Mouse (Mus musculus): ENCODE measurements around the gene Keg1. TPM values are rescaled to one million over a fixed set of nuclear protein-coding genes. Genes with fewer than 3 reads are reported as not detected.
A peak's percentile ranks its signal among the peaks of the same experiment; 100 is the strongest.
"Not testable (repeated sequence)": the region's sequence is repeated elsewhere in the genome, so short reads cannot be mapped to it uniquely, and the experiment has no call there.

The Keg1 gene
- polyA plus RNA-seq, 1 experiment, result not detected

GRCm38 (mm10) chr19:12708986-12709385, 13.4 kb downstream of the Keg1 start:
- no peaks in the 10 kb centered on the region for H3K4me1 ChIP-seq (ENCODE audit: control insufficient read depth, insufficient read depth, low read length)
- TF ChIP-seq POLR2A (IDR thresholded peaks at IDR 0.05; ENCODE audit: borderline replicate concordance, low read depth, low read length) (no peak), CTCF (IDR thresholded peaks at IDR 0.05; ENCODE audit: low read depth, low read length) (no peak)
- H3K4me3 ChIP-seq (ENCODE audit: insufficient read depth, low read length), result no peak overlapping the region
- H3K27ac ChIP-seq (ENCODE audit: insufficient read depth, low read depth, low read length), result no peak overlapping the region

GRCm38 (mm10) chr19:12719189-12719588, 23.6 kb downstream of the Keg1 start:
- TF ChIP-seq POLR2A (IDR thresholded peaks at IDR 0.05; ENCODE audit: borderline replicate concordance, low read depth, low read length) (no peak), CTCF (IDR thresholded peaks at IDR 0.05; ENCODE audit: low read depth, low read length) (no peak)
- no peaks in the 10 kb centered on the region for H3K4me1 ChIP-seq (ENCODE audit: control insufficient read depth, insufficient read depth, low read length)
- no peak overlapping the region for H3K4me3 ChIP-seq (ENCODE audit: insufficient read depth, low read length)
- H3K27ac ChIP-seq (ENCODE audit: insufficient read depth, low read depth, low read length), result no peak overlapping the region

DNA sequence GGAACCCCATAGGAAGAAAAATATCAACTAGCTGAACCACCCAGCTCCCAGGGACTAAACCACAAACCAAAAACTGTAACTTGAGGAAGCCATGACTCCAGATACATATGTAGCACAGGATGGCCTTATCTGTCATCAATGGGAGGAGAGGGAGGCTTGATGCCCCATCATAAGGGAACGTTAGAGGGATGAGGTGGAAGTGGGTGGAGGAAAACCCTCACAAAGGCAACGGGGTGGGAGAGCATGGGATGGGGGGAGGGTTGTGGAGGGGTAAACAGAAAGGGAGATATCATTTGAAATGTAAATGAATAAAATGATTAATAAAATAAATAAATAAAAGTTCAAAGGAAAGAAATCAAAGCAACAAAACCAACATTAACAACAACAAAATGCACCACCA, 24.9 kb downstream of the Keg1 start:
- H3K27ac ChIP-seq (ENCODE audit: insufficient read depth, low read depth, low read length), result no peak overlapping the region
- TF ChIP-seq POLR2A (IDR thresholded peaks at IDR 0.05; ENCODE audit: borderline replicate concordance, low read depth, low read length) (no peak), CTCF (IDR thresholded peaks at IDR 0.05; ENCODE audit: low read depth, low read length) (no peak)
- no peaks in the 10 kb centered on the region for H3K4me1 ChIP-seq (ENCODE audit: control insufficient read depth, insufficient read depth, low read length)
- no peak overlapping the region for H3K4me3 ChIP-seq (ENCODE audit: insufficient read depth, low read length)

DNA sequence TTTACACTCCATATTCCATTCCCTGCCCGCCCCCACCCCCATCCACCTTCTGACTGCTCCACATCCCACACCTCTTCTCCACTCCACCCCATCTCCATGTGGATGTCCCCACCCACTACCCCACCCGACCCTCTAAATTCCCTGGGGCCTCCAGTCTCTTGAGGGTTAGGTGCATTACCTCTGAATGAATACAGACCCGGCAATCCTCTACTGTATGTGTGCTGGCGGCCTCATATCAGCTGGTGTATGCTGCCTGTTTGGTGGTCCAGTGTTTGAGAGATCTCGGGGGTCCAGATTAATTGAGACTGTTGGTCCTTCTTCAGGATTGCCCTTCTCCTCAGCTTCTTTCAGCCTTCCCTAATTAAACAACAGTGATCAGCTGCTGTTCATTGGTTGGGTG, 25.3 kb downstream of the Keg1 start:
- H3K4me3 ChIP-seq (ENCODE audit: insufficient read depth, low read length); H3K4me1 ChIP-seq (ENCODE audit: control insufficient read depth, insufficient read depth, low read length); H3K27ac ChIP-seq (ENCODE audit: insufficient read depth, low read depth, low read length): not testable (repeated sequence)

GRCm38 (mm10) chr19:12721596-12721995, 26.0 kb downstream of the Keg1 start:
- H3K4me3 ChIP-seq (ENCODE audit: insufficient read depth, low read length); H3K27ac ChIP-seq (ENCODE audit: insufficient read depth, low read depth, low read length); H3K4me1 ChIP-seq (ENCODE audit: control insufficient read depth, insufficient read depth, low read length): not testable (repeated sequence)

- no peaks in the 10 kb centered on the region for H3K4me1 ChIP-seq (ENCODE audit: control insufficient read depth, insufficient read depth, low read length)
- no peak for TF ChIP-seq POLR2A (IDR thresholded peaks at IDR 0.05; ENCODE audit: borderline replicate concordance, low read depth, low read length)
- peak; percentile 54 for TF ChIP-seq CTCF (IDR thresholded peaks at IDR 0.05; ENCODE audit: low read depth, low read length)
- no peak overlapping the region for H3K4me3 ChIP-seq (ENCODE audit: insufficient read depth, low read length)
- no peak overlapping the region for H3K27ac ChIP-seq (ENCODE audit: insufficient read depth, low read depth, low read length)
Observed at GRCm38 (mm10) chr19:12722308-12722707, 26.7 kb downstream of the Keg1 start.

DNA sequence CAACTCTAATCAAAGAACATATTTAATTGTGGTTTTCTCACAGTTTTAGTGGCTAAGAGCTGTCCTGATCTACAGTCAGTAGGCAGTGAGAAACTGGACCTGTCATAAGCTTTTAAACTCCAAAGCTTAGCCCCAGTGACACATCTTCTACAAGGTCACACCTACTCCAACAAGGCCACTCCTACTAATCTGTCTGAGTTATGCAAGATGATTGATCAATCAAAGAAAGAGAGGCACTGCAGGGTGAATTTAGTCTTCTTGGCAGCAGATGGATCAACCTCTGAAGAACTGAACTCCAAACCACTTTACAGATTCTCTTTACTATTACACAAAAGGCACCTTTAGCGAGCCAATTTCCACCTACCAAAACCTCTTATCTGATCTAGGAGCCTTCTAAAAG, 30.3 kb downstream of the Keg1 start:
- H3K4me1 ChIP-seq (ENCODE audit: control insufficient read depth, insufficient read depth, low read length), result peaks cover 5% of the 10 kb centered on the region
- H3K4me3 ChIP-seq (ENCODE audit: insufficient read depth, low read length), result no peak overlapping the region
- no peak for TF ChIP-seq CTCF (IDR thresholded peaks at IDR 0.05; ENCODE audit: low read depth, low read length)
- no peak overlapping the region for H3K27ac ChIP-seq (ENCODE audit: insufficient read depth, low read depth, low read length)

GRCm38 (mm10) chr19:12731036-12731435, 35.5 kb downstream of the Keg1 start:
- no peak for TF ChIP-seq POLR2A (IDR thresholded peaks at IDR 0.05; ENCODE audit: borderline replicate concordance, low read depth, low read length)
- peak overlapping the region; percentile 91 for H3K27ac ChIP-seq (ENCODE audit: insufficient read depth, low read depth, low read length)
- peaks cover 13% of the 10 kb centered on the region for H3K4me1 ChIP-seq (ENCODE audit: control insufficient read depth, insufficient read depth, low read length)
- no peak overlapping the region for H3K4me3 ChIP-seq (ENCODE audit: insufficient read depth, low read length)

DNA sequence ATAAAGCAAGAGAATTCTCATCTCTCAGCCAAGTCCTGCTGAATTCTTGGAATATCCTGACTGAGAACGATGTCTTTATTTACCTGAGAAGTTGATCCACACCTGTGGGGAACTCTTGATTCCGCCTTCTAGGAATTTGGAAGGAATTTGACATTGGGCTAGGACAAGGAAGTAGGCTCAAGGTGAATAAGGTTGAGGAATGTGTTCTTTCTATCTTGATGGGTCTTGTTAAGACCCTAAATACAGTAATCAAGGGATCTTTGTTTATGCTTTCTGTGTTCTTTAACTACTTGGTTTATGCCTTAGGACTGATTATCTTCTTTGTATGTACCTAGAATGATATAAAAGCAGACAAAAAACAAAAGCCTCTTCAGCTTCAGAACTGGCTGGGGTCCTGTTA, 36.4 kb downstream of the Keg1 start:
- Histone ChIP-seq H3K4me3 (ENCODE audit: insufficient read depth, low read length) (no peak overlapping the region), H3K4me1 (ENCODE audit: control insufficient read depth, insufficient read depth, low read length) (peaks cover 13% of the 10 kb centered on the region), H3K27ac (ENCODE audit: insufficient read depth, low read depth, low read length) (no peak overlapping the region)
- TF ChIP-seq CTCF (IDR thresholded peaks at IDR 0.05; ENCODE audit: low read depth, low read length) (no peak), POLR2A (IDR thresholded peaks at IDR 0.05; ENCODE audit: borderline replicate concordance, low read depth, low read length) (no peak)

DNA sequence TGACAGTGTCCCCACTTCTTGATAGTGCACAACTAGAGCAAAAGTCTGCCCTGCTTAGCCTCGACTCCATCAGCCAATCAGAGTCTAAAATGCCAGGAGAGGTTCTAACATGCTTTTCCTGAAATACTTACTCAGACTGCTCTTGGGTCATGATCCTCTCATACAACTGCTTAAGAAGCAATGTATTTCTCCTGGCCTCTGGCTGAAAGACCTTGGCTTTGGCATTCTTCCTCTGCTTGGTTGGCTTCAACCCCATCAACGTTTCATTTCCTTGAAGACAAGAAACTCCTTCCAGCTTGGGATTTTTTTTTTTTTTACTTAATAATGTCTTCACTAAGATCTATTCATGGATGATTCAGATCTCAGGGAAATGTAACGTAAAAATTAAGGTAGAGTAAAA, 60.7 kb downstream of the Keg1 start:
- no peaks in the 10 kb centered on the region for H3K4me1 ChIP-seq (ENCODE audit: control insufficient read depth, insufficient read depth, low read length)
- no peak overlapping the region for H3K4me3 ChIP-seq (ENCODE audit: insufficient read depth, low read length)
- TF ChIP-seq CTCF (IDR thresholded peaks at IDR 0.05; ENCODE audit: low read depth, low read length) (no peak), POLR2A (IDR thresholded peaks at IDR 0.05; ENCODE audit: borderline replicate concordance, low read depth, low read length) (no peak)
- no peak overlapping the region for H3K27ac ChIP-seq (ENCODE audit: insufficient read depth, low read depth, low read length)

DNA sequence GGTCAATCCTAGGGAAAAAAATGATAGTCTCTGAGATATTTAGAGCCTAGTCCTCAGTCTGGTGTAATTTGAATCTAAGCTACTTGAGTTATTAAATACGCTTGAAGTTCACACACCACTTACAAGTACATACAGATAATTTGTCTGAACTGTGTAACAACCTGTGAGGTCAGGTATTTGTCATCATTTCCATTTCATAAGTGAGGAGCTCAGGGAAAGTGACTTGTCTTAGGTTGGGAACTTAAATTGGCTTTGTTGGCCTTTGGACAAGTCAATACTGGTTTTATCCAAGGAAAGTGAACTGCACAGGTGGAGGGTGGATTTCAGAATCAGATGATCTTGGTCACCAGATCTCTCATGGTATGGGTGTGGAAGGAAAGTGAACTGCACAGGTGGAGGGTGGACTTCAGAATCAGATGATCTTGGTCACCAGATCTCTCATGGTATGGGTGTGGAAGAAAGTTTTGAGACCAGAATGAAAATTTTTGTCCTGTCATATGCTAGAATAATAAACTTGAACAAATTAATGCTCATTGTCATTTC, 63.4 kb downstream of the Keg1 start:
- no peak overlapping the region for H3K4me3 ChIP-seq (ENCODE audit: insufficient read depth, low read length)
- H3K27ac ChIP-seq (ENCODE audit: insufficient read depth, low read depth, low read length), result no peak overlapping the region
- TF ChIP-seq CTCF (IDR thresholded peaks at IDR 0.05; ENCODE audit: low read depth, low read length), result no peak
- no peak for TF ChIP-seq POLR2A (IDR thresholded peaks at IDR 0.05; ENCODE audit: borderline replicate concordance, low read depth, low read length)
- no peaks in the 10 kb centered on the region for H3K4me1 ChIP-seq (ENCODE audit: control insufficient read depth, insufficient read depth, low read length)
